Mouse (Mus musculus): ENCODE results near the gene Zfp459. TPM values are rescaled to one million over a fixed set of nuclear protein-coding genes. Genes with fewer than 3 reads are reported as not detected.
"Not testable (repeated sequence)": the region's sequence is repeated elsewhere in the genome, so short reads cannot be mapped to it uniquely, and the experiment has no call there.

The Zfp459 gene
- 1.7 and 4.2 TPM in 2 replicates for total RNA-seq (2017)

- ATAC-seq (ENCODE audit: extremely low read depth, insufficient number of reproducible peaks, low FRiP score, poor library complexity, severe bottlenecking): peak; percentile 78
Measured at GRCm38 (mm10) chr13:67421207-67421857, at the start of gene Zfp459. Gene Zfp459, minus strand, starts transcription at chr13:67421418.

GRCm38 (mm10) chr13:67469274-67469673 lies 48.1 kb upstream of the Zfp459 start:
- ATAC-seq (ENCODE audit: extremely low read depth, insufficient number of reproducible peaks, low FRiP score, poor library complexity, severe bottlenecking): no peak

DNA sequence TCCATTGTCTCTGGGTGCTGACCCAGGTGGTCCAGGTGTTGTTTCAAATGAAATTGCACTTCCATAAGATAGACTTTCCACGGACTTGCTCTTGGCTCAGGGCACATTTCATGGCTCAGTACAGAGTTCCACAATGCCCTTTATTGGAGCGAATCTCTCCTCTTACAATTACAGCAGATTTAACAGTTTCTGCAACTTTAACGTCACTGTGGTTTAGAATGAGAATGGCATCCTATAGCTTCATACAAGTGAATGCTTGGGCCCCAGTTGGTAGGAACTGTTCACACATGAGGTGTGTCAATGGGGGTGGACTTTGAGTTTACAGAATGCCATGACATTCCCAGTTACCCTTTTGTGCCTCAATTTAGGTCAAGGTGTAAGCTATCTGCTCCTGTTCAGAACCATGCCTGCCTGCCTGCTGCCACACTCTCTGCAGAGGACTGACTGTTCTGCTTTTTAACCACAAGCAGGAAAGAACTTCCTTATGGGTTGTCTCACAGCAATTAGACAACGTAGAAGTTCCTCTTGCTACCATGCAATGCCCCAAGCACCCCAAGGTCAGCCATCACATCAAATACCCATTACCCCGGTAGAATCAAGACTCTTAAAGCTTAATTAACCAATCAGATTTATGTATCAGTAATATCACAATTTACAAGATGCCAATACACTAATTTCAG lies 42.4 kb upstream of the Zfp459 start:
- peak; percentile 98 for ATAC-seq (ENCODE audit: extremely low read depth, insufficient number of reproducible peaks, low FRiP score, poor library complexity, severe bottlenecking)

GRCm38 (mm10) chr13:67452021-67452309 lies 30.7 kb upstream of the Zfp459 start:
- no peak for ATAC-seq (ENCODE audit: extremely low read depth, insufficient number of reproducible peaks, low FRiP score, poor library complexity, severe bottlenecking)

GRCm38 (mm10) chr13:67451172-67452020 lies 30.2 kb upstream of the Zfp459 start, which contains the start of gene Zfp874a:
Gene Zfp874a, minus strand, starts transcription at chr13:67451624.
- ATAC-seq (ENCODE audit: extremely low read depth, insufficient number of reproducible peaks, low FRiP score, poor library complexity, severe bottlenecking): peak; percentile 100

DNA sequence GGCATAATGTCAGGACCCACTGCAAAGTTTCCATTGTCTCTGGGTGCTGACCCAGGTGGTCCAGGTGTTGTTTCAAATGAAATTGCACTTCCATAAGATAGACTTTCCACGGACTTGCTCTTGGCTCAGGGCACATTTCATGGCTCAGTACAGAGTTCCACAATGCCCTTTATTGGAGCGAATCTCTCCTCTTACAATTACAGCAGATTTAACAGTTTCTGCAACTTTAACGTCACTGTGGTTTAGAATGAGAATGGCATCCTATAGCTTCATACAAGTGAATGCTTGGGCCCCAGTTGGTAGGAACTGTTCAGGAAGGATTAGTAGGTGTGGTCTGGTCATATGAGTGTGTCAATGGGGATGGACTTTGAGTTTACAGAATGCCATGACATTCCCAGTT lies 15.9 kb upstream of the Zfp459 start:
- not testable (repeated sequence) for ATAC-seq (ENCODE audit: extremely low read depth, insufficient number of reproducible peaks, low FRiP score, poor library complexity, severe bottlenecking)

DNA sequence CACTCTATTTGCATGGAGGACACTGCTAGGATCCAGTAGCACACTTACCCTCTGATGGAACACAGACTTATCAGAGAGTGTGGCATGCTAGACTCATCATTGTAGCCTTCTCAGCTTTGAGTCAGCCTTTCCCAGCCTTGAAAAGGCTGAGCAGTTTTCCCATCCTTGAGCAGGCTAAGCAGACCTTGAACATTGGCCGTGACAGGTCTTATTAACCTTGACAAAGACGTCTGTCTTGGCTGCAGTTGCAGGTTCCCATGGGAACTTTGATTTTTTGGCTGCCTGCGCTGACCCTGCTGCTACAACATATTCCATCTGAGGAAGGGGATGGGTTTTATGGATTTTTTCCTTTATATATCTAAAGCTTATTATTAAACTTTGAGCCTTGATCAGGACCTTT lies 6.9 kb upstream of the Zfp459 start:
- no peak for ATAC-seq (ENCODE audit: extremely low read depth, insufficient number of reproducible peaks, low FRiP score, poor library complexity, severe bottlenecking)

- ATAC-seq (ENCODE audit: extremely low read depth, insufficient number of reproducible peaks, low FRiP score, poor library complexity, severe bottlenecking): not testable (repeated sequence)
Measured at GRCm38 (mm10) chr13:67425699-67426098, 4.5 kb upstream of the Zfp459 start.

- ATAC-seq (ENCODE audit: extremely low read depth, insufficient number of reproducible peaks, low FRiP score, poor library complexity, severe bottlenecking): not testable (repeated sequence)
Measured at GRCm38 (mm10) chr13:67422532-67422931, 1.3 kb upstream of the Zfp459 start.

DNA sequence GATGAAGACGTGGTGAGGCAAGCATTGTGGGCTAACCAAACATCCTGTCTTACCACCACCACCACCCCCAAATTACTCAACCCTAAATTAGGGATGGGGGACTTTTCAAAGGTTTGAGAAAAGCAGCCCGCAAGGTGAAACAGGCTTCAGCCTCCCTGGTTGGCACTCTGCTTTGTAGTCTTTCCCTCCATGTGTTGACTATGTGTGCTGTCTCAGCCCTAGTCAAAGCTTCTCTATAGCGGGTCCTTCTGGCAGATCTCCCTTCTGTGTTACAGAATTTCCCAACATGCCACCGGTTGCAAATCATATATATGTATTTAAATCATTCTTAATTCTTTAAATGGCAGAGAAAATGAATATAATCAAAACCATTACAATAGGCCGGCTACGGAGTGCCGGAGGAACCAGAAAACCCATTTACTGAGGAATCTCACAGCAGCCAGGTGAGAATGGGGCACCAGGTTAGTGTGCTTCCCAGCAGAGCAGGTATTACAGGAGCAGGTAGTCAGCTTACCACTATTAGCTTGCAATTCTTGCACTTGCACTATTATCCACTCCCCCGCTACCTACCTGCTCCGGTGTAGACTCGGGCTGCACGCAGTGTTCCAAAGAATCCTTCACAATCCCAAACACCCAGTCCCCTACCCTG lies 536 bp downstream of the Zfp459 start:
- ATAC-seq (ENCODE audit: extremely low read depth, insufficient number of reproducible peaks, low FRiP score, poor library complexity, severe bottlenecking): 0 out of 2 replicates have a peak, but pooled peaks have one; percentile 0

DNA sequence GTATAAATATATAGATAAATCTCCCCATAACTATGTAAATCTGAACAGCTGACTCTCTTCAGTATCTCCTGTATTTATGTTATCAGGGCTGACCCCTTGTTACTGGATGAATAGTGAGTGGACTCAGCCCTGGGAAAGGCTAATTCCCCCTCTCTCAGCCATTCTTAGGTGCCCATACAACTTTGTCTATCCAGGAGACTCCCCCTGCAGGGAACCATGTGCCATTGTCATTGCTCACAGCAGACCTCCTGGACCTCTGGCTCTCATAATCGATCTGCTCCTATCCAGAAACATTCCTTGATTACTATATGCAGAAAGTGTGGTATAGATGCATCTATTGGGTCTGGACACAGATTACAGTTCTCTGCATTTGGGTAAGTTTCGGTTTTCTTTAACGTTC lies 4.4 kb downstream of the Zfp459 start:
- no peak for ATAC-seq (ENCODE audit: extremely low read depth, insufficient number of reproducible peaks, low FRiP score, poor library complexity, severe bottlenecking)

- ATAC-seq (ENCODE audit: extremely low read depth, insufficient number of reproducible peaks, low FRiP score, poor library complexity, severe bottlenecking): no peak
Measured at GRCm38 (mm10) chr13:67415759-67416158, 5.5 kb downstream of the Zfp459 start.

GRCm38 (mm10) chr13:67413634-67414033 lies 7.6 kb downstream of the Zfp459 start:
- not testable (repeated sequence) for ATAC-seq (ENCODE audit: extremely low read depth, insufficient number of reproducible peaks, low FRiP score, poor library complexity, severe bottlenecking)

- ATAC-seq (ENCODE audit: extremely low read depth, insufficient number of reproducible peaks, low FRiP score, poor library complexity, severe bottlenecking): peak; percentile 92
Measured at GRCm38 (mm10) chr13:67399183-67399903, 21.9 kb downstream of the Zfp459 start, which contains the start of gene Zfp429. Gene Zfp429, minus strand, starts transcription at chr13:67399819.

DNA sequence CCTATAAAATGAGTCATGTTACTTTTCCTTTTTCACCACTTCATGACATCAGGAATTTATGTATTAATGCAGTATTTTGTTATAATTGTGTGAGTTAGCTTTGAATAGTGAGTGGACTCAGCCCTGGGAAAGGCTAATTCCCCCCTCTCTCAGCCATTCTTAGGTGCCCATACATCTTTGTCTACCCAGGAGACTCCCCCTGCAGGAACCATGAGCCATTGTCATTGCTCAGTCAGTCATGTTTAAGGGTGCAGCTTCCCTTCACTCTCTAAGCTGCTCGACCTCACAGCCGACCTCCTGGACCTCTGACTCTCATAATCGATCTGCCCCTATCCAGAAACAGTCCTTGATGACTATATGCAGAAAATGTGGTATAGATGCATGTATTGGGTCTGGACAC lies 45.0 kb downstream of the Zfp459 start:
- ATAC-seq (ENCODE audit: extremely low read depth, insufficient number of reproducible peaks, low FRiP score, poor library complexity, severe bottlenecking): not testable (repeated sequence)

DNA sequence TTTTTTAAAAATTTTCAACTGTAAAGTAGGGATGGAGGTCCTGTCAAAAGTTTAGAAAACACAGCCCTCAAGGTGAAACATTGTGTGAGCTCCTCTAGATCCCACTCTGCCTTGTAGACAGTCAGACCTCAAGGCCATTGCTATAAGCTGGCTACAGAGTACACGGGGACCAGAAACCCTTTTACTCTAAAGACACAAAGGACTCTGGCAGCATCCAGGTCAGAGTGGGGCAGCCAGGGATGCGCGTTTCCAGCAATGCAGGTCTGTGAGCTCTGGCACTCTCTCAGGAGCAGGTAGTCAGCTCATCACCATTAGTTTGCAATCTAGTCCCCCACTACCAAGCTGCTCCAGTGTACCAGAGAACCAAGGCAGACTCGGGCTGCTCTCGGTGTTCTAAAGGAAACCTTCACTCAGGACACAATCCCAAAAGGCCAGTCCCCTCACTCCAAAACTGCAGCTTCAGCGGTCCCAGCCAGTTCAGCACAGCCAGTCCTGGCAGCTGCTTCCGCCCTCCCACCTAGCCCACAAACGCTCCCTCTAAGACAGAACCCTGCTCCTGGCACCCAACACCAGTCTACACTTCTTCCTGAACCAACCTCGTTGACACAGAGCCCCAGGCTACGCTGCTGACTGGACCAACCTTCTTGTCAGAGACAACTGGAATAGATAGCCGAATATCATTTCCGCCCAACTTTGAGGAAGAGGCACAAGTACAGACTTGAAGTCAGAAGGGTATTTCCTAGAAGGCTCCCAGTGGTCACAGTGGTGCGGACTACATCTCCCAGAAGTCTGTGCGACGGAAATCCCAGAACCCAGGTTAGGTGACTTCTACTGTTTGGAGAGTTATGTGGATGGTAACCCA lies 45.9 kb downstream of the Zfp459 start, which contains the start of the genes Gm28041 and Zfp456:
Gene Gm28041, minus strand, starts transcription at position 684 of the 862 bp plus-strand sequence.
Gene Zfp456, minus strand, starts transcription at position 761 of the 862 bp plus-strand sequence.
- ATAC-seq (ENCODE audit: extremely low read depth, insufficient number of reproducible peaks, low FRiP score, poor library complexity, severe bottlenecking): peak; percentile 95

- ATAC-seq (ENCODE audit: extremely low read depth, insufficient number of reproducible peaks, low FRiP score, poor library complexity, severe bottlenecking): peak; percentile 96
Measured at GRCm38 (mm10) chr13:67360131-67360744, 61.0 kb downstream of the Zfp459 start, which contains the start of the genes Gm28044 and Zfp953. Gene Gm28044, minus strand, starts transcription at chr13:67360536. Gene Zfp953, minus strand, starts transcription at chr13:67360605.

Data from neutrophil, adult 5-6 weeks (primary cell).